Mouse (Mus musculus) adrenal gland, adult 8-10 months (tissue): Measurements from ENCODE around the gene Nradd. TPM values are rescaled to one million over a fixed set of nuclear protein-coding genes. Genes with fewer than 3 reads are reported as not detected.
A peak's percentile ranks its signal among the peaks of the same experiment; 100 is the strongest.

ENCODE experiments used
- DNase-seq: peaks from one replicate; pipeline ENCODE4 v3.0.0; 2022
- total RNA-seq, 4 experiments: library from RNA; stranded (reverse); gene quantifications; 2 replicates each; pipeline ENCODE4 v1.2.4; 2022

The Nradd gene
- total RNA-seq, 4 experiments from 2014 or later = 15.5 to 19.1 (median 16.3) TPM

DNA sequence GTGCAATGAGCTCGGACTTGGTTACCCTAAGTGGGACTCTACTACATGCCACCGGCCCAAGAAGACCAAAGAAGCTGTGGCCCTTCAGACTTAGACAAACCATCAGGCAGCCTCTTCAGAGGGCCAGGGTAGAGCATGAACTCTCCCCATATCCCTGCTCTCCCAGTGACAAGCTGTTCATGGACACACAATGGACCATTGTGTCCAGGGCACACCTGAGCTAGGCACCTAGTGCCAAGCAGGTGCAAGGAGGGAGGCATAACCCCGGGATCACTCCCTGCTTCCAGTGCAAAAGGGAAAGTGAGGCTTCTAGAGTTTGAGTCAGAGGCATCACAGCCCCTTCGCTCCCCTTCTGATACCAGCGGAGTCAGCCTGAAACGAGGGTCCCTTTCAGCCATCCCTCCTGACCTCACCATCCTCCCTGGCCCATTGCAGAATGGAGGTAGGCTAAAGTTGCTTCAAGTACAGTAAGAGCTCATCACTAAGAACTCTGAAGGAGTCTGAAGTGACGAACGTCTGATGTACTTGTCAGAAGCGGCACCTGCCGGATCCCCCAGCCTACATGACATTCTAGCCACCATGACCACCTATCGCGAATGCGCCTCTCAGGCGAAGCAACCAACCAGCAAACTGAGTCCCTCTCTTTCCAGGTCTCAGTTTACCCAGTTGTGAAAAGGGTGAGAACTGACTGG, 28.9 kb upstream of the Nradd start:
- DNase-seq = no peak

DNA sequence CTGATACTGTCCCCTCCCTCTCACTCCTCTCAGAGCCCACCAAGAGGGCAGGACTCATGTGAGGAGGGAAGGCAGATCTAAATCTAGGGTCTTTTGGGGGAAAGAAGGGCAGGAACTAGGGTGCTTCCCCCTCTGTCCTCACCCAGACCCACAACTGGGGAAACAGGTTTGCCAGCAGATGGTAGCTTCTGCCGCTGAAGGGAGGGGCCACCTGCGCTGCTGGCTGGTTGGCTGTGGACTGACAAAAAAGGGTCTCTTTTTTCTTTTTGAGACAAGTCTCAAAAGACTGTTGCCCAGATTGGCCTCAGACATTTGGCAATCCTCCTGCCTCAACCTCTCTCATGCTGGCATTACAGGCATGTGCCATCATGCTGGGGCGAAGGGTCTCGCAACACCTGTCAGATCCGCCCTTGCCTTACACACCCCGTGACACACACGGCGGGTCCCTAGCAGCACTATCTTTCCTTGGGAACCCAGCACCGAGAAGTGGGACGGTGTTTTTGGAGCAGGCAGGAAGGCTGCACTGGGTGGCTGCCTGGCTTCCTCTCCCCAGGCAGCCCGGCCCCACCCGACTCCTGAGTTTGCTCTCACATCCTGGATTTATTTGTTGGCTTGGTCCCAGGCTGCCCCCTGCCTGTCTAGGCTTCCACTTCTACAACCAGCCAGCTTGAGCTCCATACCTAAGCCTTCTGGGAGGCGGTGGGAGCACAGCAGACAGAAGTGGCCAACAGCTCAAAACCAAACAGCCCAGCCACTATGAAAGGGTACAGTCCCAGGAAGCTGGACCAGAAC, 27.9 kb upstream of the Nradd start:
- DNase-seq = no peak

DNA sequence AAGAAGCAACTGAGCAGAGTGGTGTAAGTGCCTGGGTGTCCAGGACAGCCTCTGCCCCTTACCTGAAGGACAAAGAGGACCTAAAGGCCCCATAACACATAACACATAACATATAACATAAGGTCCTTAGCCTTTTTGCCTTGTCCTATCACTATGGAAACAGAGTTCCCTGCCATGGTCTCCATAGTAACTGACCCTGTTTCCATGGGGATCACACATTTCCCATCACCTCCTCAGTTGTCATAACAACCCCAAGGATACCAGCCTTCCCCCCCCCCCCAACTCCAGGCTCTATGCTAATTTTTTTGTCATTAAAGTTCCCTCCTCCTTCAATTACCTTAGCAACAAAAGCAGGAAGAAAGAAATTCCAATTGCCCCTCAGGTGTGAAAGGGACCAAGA, 25.5 kb upstream of the Nradd start:
- no peak for DNase-seq

DNA sequence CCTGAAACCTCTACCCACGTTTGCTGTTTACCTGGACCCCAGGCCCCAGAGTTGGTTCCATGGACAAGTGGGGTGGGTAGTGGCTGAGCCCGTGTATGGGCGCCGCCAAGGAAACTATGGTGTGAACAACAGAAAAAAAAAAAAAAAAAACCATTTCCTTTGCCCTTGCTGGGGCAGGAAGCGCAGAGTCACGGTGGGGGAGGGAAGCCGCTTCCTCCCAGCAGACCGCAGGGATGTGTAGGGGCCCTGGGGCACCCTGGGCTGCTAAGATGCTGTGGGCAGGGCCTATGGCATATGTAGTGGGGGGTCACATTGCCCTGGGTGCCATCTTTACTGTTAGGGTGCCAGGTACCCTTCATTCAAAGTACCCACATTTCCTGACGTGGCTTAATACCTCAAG, 21.0 kb upstream of the Nradd start:
- no peak for DNase-seq

DNA sequence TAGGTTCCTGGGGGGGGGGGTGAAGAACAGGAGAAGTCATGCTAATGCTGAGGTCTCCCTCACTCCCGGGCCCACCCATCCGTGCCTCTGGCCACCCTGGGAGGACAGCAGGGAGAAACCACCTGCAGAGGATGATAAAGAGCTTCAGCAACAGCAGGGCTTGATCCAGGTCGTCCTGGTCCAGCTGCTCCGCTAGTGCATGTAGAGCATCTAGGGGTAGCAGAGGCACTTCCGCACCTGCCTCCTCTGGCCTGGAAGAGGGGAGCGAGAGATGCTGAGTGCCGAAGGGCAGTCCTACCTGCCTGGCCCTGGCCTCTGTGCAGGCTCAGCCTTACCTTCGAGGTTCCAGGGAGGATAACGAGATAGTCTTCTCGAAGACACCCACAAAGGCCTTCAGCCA, 20.0 kb upstream of the Nradd start:
- no peak for DNase-seq

DNA sequence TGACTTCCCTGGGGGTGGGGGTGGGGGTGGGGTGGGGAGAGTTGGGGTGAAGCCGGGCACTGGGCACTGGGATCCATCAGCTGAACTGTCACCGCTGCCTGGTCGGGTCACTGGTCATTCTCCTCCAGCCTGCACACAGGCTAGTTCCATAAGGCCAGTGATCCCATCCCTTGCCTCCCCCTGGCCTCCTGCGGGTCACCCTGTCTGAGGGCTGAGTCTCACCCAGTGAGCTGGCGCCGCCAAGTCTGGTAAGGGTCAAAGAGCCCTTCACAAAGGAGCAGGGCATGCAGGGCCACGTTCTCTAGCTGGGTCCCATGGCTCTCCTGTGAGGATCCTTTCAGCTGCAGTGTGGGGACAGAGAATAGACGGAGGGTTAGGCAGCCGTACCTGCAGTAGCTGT, 19.5 kb upstream of the Nradd start:
- no peak for DNase-seq

DNA sequence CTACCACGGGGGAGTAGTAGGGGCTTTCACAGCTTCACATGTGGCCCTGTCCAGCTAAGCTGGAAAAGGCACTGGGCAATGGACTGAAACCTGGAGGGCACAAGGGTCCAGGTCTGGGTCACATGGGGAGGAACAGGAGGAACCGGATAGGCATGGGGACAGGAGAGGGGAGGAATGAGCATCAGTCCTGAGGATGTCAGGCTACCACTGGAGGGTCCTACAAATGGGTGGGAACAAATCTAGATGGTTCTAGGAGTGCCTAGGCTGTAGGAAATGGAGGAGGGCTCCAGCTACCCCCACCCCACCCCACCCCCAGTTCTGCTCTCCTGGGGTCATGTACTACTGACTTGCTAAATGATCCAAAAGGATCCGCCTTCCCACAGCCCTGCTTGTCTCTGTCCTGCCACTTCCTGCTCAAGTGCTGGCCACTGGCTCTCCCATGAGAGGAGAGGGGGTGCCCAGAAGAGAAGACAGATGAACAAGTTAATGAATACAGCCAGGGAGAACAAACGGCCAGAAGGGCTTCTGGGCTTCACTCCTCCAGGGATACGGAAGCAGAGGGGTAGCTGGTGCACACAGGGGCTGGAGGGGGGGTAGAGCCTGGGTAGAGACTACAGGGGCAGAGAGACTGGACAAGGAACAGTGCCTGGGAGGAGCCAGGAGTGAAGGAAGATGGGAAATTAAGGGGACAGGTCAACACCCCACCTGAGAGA, 18.7 kb upstream of the Nradd start:
- no peak for DNase-seq

DNA sequence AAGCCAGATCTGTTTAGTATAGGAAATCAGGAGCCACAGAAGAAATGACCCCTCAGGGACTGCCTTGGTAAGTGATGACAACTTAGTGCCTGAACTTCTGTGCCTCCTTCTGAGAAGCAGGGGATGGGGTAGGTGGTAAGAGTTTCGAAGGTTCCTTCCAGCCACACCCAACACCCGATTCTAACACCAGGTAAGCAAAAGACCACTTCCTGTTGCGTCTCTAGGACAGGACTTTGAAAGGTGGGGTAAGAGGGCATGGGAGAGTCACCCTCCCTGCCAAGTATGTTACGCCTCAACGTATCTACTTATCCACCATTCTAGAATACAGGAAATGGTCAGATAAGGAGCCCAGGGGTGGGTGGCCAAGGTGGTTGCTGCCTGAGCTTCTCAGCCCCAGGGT, 16.8 kb upstream of the Nradd start:
- DNase-seq = no peak

DNA sequence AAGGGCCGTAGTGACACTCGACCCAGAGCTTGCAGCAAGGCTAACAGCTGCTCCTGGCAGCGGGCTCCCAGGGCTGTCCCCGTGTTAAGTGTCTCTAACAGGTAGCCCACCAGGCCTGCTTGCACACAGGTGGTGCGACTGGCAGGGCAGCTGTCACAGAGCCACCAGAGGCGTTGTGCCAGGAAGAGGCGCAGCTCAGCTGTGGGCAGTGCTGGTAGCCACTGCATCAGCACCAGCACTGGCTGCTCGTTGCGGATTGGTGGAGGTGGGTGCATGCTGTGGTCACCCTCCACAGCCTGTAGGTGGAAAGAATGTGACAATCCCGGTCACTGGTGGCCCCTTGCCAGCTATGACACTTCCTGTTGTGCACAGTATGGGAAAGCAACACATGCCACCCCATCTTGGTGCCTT, 14.4 kb upstream of the Nradd start:
- no peak for DNase-seq

DNA sequence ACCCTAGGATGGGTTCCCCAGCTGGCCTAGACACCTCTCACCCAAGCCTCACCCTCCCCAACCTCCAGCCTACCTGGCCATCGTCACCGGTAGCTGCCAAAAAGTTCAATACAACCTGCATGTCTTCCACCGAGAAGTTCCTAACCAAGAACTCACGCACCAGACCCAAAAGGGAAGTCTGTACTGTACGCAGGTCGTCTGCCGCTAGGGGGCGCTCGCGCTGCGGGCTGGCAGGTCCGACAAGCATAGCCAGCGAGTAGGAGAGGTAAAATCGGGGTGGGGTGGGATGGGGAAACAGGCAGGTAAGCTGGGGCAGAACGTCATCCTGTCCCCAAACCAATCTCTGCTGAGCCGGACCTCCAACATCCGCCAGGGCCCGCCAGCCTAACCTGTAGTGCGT, 11.0 kb upstream of the Nradd start:
- DNase-seq = peak; percentile 66

DNA sequence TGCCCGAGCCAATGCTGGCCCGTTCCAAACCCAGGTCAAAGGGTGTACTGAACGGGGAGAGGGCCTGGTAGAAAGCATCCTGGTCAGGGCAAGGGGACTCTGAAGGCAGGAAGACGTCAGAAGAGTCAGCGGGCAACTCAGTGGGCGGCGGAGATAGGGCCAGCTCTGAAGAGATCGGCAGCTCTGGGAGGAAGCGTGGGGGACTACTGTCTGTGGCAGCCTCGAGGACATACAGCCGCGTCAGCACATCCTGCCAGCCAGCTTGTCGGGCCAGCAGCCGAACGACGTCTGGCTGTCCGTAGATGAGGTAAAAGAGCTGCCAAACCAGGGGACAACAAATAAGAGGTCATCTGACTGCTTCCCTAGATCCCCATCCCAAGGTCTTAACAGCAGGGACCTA, 9.6 kb upstream of the Nradd start:
- DNase-seq = no peak

DNA sequence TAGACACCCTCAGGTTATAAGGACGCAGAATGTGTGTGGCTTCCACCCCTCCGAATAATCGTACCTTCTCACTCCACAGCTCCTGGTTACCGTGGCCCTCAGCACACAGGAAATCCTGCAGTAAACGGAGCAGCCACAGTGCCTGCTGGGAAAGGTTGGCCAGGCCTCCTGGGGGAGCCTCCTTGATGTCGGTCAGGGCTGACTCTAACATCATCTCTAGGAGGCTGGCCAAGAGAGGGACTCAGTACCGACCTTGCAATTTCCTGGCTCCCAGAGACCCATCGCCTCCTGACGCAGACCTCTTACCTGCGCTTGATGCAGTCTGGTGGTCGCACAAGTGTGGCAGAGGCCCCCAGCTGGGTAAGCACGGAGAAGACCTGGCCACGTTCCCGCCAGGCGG, 8.4 kb upstream of the Nradd start:
- no peak for DNase-seq

DNA sequence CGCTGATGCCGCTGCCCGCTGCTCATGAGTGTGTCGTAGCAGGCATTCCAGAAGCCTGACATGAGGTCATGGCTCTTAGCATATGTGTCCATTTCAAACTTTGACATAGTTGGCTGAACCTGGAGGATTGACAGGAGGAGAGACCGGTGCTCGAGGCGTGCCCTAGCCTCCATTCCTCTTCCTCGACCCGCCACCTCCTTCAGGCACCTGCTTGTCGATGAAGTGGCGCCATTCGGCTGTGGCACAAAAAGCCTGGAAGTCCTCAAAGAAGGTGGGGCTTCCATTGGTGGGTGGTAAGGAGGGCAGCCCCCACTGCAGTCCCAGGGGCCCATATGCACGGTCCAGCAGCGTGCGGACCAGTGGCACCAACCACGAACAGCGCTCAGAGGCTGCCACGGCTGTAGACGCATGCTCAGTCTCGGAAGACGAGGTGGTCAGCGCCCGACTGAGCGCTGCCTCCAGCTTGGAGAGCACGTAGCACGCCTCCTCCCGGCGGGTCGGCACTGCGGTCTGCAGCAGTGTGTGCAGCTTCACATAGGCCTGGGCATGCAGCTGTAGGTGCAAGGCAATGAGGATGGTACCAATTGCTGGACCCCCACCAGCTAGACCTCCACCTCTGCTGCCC, 7.5 kb upstream of the Nradd start:
- DNase-seq = no peak

DNA sequence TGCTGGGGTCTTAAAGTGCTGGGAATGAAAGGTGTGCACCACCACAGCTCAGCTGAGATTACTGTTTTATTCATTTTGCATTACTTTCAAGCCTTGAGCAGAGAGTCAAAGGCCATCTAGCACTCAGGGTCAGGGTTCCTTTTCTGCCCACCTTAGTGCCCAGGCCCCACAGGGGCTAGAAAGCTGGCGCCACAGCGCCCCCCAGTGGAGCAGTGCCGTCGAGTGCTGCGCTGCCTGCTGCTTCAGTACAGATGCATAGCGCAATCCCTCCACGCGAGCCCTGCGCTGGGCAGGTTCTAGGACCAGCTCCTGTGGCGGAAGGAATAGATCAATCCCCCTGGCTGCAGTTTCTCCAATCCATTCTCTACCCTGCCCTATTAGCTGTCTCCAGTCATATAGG, 6.9 kb upstream of the Nradd start:
- no peak for DNase-seq

DNA sequence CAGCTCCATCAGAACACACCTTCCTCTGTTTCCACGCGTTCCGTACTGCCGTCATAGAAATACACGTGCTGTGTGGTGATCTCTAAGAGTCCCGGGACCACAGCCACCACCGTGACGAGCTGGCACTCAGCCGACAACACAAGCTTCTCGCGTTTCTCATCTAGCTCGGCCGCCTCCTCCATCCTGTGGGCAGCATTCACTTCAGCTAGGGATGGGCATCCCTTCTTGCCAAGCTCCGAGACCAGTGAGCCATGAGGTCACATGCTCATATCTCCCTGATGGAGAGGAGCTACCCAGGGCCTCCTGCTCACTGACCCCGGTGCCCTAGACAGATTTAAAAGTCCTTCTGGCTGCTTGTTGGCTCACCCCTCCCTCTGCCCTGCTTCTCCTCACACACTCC, 5.9 kb upstream of the Nradd start:
- DNase-seq = no peak

DNA sequence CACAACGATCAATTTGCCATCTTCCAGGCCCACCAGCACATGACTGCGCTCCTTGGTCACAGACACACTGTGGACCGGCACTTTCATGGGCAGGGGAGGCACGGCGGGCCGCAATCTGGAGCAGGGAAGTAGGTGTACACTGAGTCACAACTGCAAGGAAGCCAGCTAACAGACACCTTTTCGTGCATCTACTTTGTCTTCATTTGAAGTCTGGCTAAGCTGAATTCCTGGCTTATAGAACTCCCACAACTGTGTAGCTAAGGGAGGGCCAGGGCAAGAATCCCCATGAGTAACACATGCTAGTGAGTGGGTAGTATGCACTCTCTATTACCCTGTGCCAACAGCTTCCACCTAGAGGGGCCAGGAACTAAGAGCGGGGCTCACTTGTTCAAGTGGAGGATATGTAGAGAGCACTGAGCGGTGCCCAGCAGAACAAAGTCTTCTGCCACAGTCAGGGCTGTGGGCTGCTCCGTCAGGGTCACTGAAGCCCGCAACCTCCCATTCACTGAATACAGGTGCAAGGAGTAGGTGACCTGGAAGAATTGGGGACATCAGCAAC, 1.2 kb upstream of the Nradd start:
- no peak for DNase-seq

DNA sequence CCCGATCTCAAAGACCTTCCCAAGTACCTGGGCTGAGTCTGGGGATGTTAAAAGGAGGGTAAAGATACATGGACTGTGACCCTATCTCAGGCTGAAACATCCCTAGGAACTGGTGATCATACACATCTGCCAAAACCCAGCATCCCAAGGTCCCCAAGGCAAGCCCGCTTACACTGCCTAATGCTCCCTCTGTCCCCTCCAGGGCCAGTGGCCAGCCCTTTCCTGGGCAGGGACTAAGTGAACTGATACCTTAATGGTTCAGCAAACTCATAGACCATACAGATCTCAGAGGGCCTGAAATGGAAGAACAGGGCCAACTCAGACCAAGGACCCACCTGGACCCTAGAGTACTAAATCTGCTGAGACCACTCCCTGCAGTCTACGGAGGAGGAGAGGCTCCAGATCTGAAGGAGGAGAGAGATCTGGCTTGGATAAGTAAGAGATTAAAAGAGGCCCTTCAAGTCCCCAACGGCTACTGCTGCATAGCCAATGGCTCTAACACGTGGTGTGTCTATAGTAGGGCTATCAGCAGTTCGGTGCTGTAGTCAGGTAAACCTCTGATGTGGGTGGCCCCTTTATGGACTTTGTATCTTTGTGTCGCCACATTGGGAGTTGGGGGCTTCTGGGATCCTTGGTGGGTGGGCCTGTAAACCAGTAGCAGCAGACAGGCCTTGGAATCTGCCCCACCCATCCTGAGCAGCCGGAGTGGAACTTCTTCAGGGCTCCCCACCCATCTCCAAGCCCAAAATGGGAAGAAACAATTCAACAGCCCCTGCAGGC, 646 bp downstream of the Nradd start:
- no peak for DNase-seq

DNA sequence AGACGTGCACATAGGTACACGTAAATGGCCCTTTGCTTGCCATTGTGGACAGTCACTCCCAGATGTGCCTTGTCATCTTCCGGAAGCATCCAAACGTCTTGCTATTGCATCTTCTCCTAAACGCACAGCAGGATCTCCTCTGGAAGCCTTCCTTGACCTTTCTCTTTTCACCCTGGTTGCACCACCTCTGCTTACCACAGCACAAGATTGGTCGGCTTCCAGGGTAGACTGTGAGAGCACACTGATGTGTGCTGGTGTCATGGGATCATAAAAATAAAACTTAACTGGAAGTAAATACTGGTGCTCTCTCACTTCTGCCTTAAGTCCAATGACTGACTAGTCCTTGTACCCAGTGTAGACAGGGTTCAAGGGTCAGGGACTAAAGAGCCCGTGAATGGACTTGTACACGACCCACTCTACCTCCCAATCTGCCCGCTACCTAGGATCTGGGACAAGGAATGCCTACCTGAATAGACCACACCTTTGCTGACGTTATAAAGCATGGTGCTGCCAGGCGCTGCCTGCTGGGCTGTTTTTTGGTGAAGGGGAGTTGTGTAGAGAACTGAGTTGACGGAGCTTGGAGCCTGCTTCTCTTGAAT, 1.5 kb downstream of the Nradd start:
- DNase-seq = no peak

DNA sequence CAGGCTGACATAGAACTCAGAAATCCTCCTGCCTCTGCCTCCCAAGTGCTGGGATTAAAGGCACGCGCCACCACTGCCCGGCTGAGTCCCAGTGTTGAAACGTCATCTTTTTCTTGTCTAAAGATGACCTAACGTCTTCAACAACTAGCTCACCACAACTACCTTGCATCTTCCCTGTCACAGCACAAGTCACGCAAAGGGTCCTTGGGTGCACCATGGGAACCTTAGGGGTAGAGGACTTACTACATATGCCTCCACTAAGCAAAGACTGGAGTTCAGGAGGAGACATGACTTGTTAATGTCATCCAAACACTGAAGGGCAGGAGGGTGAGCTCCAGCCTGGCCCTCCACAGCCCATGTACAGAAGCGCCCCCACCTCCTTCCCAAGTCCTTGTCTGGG, 3.6 kb downstream of the Nradd start:
- DNase-seq = no peak

DNA sequence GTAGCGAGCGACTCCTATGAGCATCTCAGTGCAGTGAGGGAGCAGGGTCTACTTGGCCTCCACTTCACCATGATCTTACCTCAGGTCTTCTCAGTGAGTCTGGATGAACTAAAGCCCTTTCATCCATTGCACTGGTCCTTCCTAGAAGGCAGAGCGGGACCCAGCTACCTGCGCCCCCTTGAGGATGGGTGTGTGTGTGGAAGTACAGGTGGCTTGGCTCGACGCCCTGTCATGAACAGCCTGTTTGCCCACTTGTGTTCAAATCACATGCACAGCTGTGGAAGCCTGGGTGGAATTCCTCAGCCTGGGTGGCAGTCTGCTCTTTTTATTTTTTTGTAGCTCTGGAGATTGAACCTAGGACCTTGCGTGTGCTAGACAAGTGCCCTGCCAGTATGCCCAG, 4.1 kb downstream of the Nradd start:
- DNase-seq = no peak

DNA sequence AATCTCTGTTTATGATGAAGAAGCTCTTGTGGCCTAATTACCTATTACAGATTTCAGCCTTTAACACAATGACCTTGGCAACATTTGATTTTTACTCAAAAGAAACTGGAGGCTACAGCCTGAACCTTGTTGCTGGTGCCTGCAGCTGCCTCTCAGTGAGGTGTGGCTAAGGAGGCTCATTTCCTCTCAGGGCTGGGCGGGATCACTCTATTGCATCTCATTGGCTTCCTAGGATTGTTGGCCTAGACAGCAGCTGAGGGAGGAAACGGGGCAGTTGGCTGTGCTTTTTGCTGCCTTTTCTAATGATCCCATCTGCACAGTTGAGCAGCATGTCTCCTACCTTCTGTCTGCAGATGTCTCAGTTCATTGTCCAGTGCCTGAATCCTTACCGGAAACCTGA, 7.2 kb downstream of the Nradd start:
- DNase-seq = no peak

DNA sequence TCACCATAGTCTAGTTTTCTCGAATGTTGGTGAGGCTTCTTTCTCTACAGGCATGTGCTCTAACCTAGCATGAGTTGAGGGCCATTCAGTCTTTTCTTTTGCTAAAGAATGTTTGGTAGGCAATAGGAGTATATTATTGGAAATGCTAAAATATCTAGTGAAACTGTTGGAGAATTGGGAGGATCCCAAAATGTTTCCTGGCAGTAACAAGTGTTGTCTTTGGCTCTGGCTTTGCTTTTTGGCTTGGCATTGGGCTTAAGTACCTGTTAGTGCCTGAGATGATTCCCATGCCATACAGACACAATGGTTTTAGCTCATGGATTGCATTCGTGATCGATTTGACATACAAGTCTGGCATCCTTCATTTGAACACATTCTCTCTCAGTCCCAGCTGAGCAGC, 12.8 kb downstream of the Nradd start:
- no peak for DNase-seq
